Mouse (Mus musculus) intestine, embryonic 16.5 days (tissue): ENCODE results near the gene Chrne. TPM values are rescaled to one million over a fixed set of nuclear protein-coding genes. Genes with fewer than 3 reads are reported as not detected.

Experiments used
- ATAC-seq: fragments of 200-750 bp; cut with Nextera tagmentation; 2 replicates; pipeline ENCODE4 v1.8.0; 2017; ENCODE audit warnings: moderate TSS enrichment, moderate library complexity
- H3K27ac ChIP-seq: fragments of 300-500 bp; sonication (generic); 2 replicates; pipeline ENCODE4 v1.5.1; 2014; ENCODE audit warnings: mild to moderate bottlenecking, low read length
- H3K27me3 ChIP-seq: fragments of 300-500 bp; sonication (generic); replicated peaks from 2 replicates; pipeline ENCODE4 v1.6.1; 2014; ENCODE audit warnings: low read length, control low read depth, mixed read lengths; ENCODE audit not compliant: control insufficient read depth, insufficient read depth
- H3K36me3 ChIP-seq: fragments of 300-500 bp; sonication (generic); 2 replicates; pipeline ENCODE4 v1.6.1; 2014; ENCODE audit warnings: low read length, control low read depth; ENCODE audit not compliant: control insufficient read depth, insufficient read depth
- H3K4me1 ChIP-seq: fragments of 300-500 bp; sonication (generic); 2 replicates; pipeline ENCODE4 v1.6.1; 2014; ENCODE audit warnings: low read length, control low read depth, mixed read lengths; ENCODE audit not compliant: control insufficient read depth, insufficient read depth
- H3K4me2 ChIP-seq: fragments of 300-500 bp; sonication (generic); 2 replicates; pipeline ENCODE4 v1.6.1; 2014; ENCODE audit warnings: low read depth, low read length, control low read depth
- H3K4me3 ChIP-seq: fragments of 300-500 bp; sonication (generic); 2 replicates; pipeline ENCODE4 v1.5.1; 2014; ENCODE audit warnings: mild to moderate bottlenecking, low read length
- H3K9ac ChIP-seq: fragments of 300-500 bp; sonication (generic); 2 replicates; pipeline ENCODE4 v1.6.1; 2014; ENCODE audit warnings: low read depth, low read length
- H3K9me3 ChIP-seq: fragments of 300-500 bp; sonication (generic); 2 replicates; pipeline ENCODE4 v1.6.1; 2016; ENCODE audit warnings: low read length, control low read depth; ENCODE audit not compliant: control insufficient read depth
- WGBS: fragments of 180-500 bp; shearing (Covaris S2); extraction: QIAGEN DNeasy Blood & Tissue Kit; methylation state at CpG from one replicate; pipeline ENCODE4 v1.1.7; 2014; 5-methylcytosine and 5-hydroxymethylcytosine counted together
- polyA plus RNA-seq: library from polyadenylated mRNA; unstranded; fragments of >200 nt; fragmentation: Nextera tagmentation; extraction: Ambion mirVana; gene quantifications from 2 replicates; pipeline ENCODE4 v1.2.1, GENCODE M21; 2015

Chrne gene
- polyA plus RNA-seq, 1 experiment from 2014 or later: not detected

DNA sequence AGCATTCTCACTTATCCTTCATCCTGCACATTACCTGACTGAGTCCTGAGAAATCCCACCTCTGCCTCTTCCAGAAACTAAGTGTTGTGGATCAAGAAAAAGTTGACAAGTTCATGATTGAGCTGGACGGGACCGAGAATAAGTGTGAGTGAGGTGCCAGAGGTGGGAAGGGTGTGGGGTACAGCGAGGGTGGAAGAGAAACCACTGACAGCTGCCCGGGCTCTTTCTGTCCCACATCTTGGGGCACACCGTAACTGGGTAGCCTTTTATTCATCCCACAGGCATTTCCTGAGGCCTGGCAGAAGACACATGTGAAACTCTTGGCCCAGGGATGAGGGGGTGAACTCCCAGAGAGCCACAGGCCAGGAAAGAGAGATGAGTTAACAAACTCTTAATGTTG, 39.5 kb upstream of the Chrne start:
- H3K4me2 ChIP-seq: no peak overlapping the region
- H3K36me3 ChIP-seq: peaks cover 2% of the 10 kb centered on the region; the same call in 1 of the 2 replicates
- peaks cover 31% of the 10 kb centered on the region for H3K4me1 ChIP-seq
- H3K27ac ChIP-seq: no peak overlapping the region
- H3K9ac ChIP-seq: no peak overlapping the region
- H3K9me3 ChIP-seq: no peaks in the 10 kb centered on the region
- ATAC-seq: no peak
- no peaks in the 10 kb centered on the region for H3K27me3 ChIP-seq
- 85% methylated on average over 5 of the region's 5 CpGs for WGBS
- no peak overlapping the region for H3K4me3 ChIP-seq

- Histone ChIP-seq H3K9me3 (no peaks in the 10 kb centered on the region), H3K36me3 (peaks cover 2% of the 10 kb centered on the region; the same call in 1 of the 2 replicates), H3K27me3 (no peaks in the 10 kb centered on the region), H3K4me1 (peaks cover 31% of the 10 kb centered on the region), H3K9ac (no peak overlapping the region), H3K27ac (no peak overlapping the region), H3K4me3 (no peak overlapping the region), H3K4me2 (no peak overlapping the region)
- WGBS: 62% methylated on average over 9 of the region's 9 CpGs
- ATAC-seq: no peak
These were observed 39.0 kb upstream of the Chrne start for GRCm38 (mm10) chr11:70657991-70658390.

GRCm38 (mm10) chr11:70657573-70657972, 38.6 kb upstream of the Chrne start:
- Histone ChIP-seq H3K4me1 (peaks cover 34% of the 10 kb centered on the region), H3K9me3 (no peaks in the 10 kb centered on the region), H3K27me3 (no peaks in the 10 kb centered on the region), H3K4me2 (no peak overlapping the region), H3K4me3 (no peak overlapping the region), H3K9ac (no peak overlapping the region), H3K27ac (no peak overlapping the region), H3K36me3 (peaks cover under 1% of the 10 kb centered on the region; the same call in 1 of the 2 replicates)
- 35% methylated on average over 6 of the region's 6 CpGs for WGBS
- no peak for ATAC-seq

DNA sequence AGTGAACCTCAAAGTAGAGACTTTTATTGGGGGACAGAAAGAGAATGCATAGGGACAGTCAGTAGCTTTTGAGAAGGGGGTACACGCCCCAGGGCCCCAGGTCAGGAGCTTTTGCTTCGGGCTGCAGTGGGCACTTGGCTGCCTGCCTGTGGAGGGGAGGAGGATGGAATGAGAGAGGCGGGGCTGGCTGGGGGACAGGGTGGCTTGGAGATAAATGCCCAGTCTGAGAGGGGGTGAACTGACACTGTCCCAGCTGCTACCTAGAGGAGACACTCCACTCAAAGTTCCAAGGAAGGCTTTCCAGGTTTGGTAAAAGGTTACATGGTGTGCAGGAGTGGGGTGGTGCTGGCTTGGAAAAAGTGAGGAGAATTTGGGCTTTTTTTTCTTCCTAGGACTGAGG, 37.9 kb upstream of the Chrne start, which contains the start of gene Eno3:
Gene Eno3 (plus strand): TSS at position 239 of the 400 bp plus-strand sequence.
- Histone ChIP-seq H3K36me3 (no peaks in the 10 kb centered on the region), H3K9me3 (no peaks in the 10 kb centered on the region), H3K4me1 (peaks cover 39% of the 10 kb centered on the region), H3K9ac (peak within 1 kb of the TSS; percentile 100), H3K27me3 (no peaks in the 10 kb centered on the region), H3K4me3 (peak within 1 kb of the TSS; percentile 99), H3K27ac (peak within 1 kb of the TSS; percentile 100), H3K4me2 (peak within 1 kb of the TSS; percentile 94)
- ATAC-seq: no peak
- WGBS: 16% methylated on average over 3 of the region's 3 CpGs

GRCm38 (mm10) chr11:70656456-70656927, 37.5 kb upstream of the Chrne start:
- Histone ChIP-seq H3K9me3 (no peaks in the 10 kb centered on the region), H3K27ac (peak overlapping the region; percentile 100), H3K9ac (peak overlapping the region; percentile 100), H3K4me3 (peak overlapping the region; percentile 99), H3K4me1 (peaks cover 43% of the 10 kb centered on the region), H3K4me2 (peak overlapping the region; percentile 94), H3K36me3 (0 out of 2 replicates have a peak, but pooled peaks cover 1% of the 10 kb centered on the region), H3K27me3 (no peaks in the 10 kb centered on the region)
- no peak for ATAC-seq
- 8% methylated on average over 16 of the region's 16 CpGs for WGBS

- H3K4me3 ChIP-seq: peak overlapping the region; percentile 99
- peak overlapping the region; percentile 100 for H3K27ac ChIP-seq
- H3K9me3 ChIP-seq: no peaks in the 10 kb centered on the region
- under 1% methylated on average over 61 of the region's 61 CpGs for WGBS
- peaks cover 49% of the 10 kb centered on the region for H3K4me1 ChIP-seq
- peak; percentile 47 for ATAC-seq
- no peaks in the 10 kb centered on the region for H3K27me3 ChIP-seq
- H3K4me2 ChIP-seq: peak overlapping the region; percentile 94
- peak overlapping the region; percentile 100 for H3K9ac ChIP-seq
- H3K36me3 ChIP-seq: peaks cover 7% of the 10 kb centered on the region
These were observed 36.8 kb upstream of the Chrne start for GRCm38 (mm10) chr11:70655571-70656455.

DNA sequence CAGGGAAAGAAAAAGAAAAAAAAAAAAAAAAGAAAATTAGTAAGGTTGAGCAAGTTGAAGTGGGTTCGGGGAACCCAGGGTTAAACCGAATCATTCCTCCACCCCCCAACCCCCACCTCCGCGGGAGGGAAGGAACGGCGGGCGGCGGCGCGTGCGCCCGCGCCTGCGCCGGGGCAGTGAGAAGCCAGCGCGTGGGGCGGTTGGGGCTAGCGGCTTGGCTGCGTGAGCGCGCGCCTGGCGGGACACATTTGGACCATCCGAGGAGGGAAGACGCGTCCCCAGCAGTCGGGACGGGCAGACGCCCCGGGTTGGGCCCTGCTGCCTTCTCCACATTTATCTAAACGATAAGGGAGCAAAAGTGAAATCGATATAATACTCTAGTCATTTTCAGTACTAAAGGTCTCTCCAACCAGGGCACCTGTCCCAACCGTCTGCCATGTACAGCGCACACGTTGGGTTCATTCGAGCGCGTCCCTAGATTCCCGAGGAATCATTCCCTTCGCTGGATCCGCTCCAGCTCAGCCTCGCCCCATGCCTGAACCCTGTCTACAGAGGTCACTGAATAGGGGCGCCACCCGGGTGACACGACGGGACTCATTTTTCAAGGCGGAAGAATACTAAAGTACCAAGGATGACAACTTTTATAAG, 36.0 kb upstream of the Chrne start:
- Histone ChIP-seq H3K4me2 (peak overlapping the region; percentile 94), H3K9ac (peak overlapping the region; percentile 100), H3K4me3 (peak overlapping the region; percentile 99), H3K9me3 (no peaks in the 10 kb centered on the region), H3K27me3 (no peaks in the 10 kb centered on the region), H3K27ac (peak overlapping the region; percentile 100), H3K4me1 (peaks cover 57% of the 10 kb centered on the region), H3K36me3 (peaks cover 9% of the 10 kb centered on the region)
- WGBS: under 1% methylated on average over 48 of the region's 48 CpGs
- peak; percentile 62 for ATAC-seq

- peak within 1 kb of the TSS; percentile 100 for H3K9ac ChIP-seq
- H3K36me3 ChIP-seq: peaks cover 11% of the 10 kb centered on the region
- peak within 1 kb of the TSS; percentile 99 for H3K4me3 ChIP-seq
- no peaks in the 10 kb centered on the region for H3K27me3 ChIP-seq
- peaks cover 60% of the 10 kb centered on the region for H3K4me1 ChIP-seq
- under 1% methylated on average over 56 of the region's 61 CpGs for WGBS
- H3K4me2 ChIP-seq: peak within 1 kb of the TSS; percentile 94
- peak within 1 kb of the TSS; percentile 100 for H3K27ac ChIP-seq
- no peaks in the 10 kb centered on the region for H3K9me3 ChIP-seq
- peak; percentile 38 for ATAC-seq
These were observed 35.3 kb upstream of the Chrne start, which contains the start of gene Pfn1 for GRCm38 (mm10) chr11:70654198-70654922. TSS of gene Pfn1 (minus strand) at chr11:70654644.
